Mouse (Mus musculus): ENCODE results near the gene Dyrk3. TPM values are rescaled to one million over a fixed set of nuclear protein-coding genes. Genes with fewer than 3 reads are reported as not detected.

Dyrk3 gene
- total RNA-seq, 2 experiments from 2014 or later: 15.8 to 16.9 TPM

GRCm38 (mm10) chr1:131118530-131118929, 19.6 kb downstream of the Dyrk3 start:
- DNase-seq: no peak
- intact Hi-C loops (cut with DNase I): loop anchor here (5.0 kb wide), 2 partner anchors 34 to 149 kb away; partner anchors contain the start of gene Eif2d

GRCm38 (mm10) chr1:131116430-131117011, 21.6 kb downstream of the Dyrk3 start:
- DNase-seq: peak; percentile 56

GRCm38 (mm10) chr1:131115932-131116331, 22.2 kb downstream of the Dyrk3 start:
- intact Hi-C loops (cut with DNase I): loop anchor here (5.0 kb wide), 2 partner anchors 36 to 151 kb away; partner anchors contain the start of gene Eif2d
- DNase-seq: peak; percentile 72

More at GRCm38 (mm10) chr1:131116430-131117011, 21.6 kb downstream of the Dyrk3 start:
- intact Hi-C loops (cut with DNase I): loop anchor here (5.0 kb wide), 2 partner anchors 36 to 151 kb away; partner anchors contain the start of gene Eif2d

GRCm38 (mm10) chr1:131112576-131112975, 25.6 kb downstream of the Dyrk3 start:
- intact Hi-C loops (cut with DNase I): no loop called here

GRCm38 (mm10) chr1:131110525-131111106, 27.5 kb downstream of the Dyrk3 start:
- intact Hi-C loops (cut with DNase I): no loop called here
- DNase-seq: no peak

More at GRCm38 (mm10) chr1:131112576-131112975, 25.6 kb downstream of the Dyrk3 start:
- no peak for DNase-seq

GRCm38 (mm10) chr1:131107575-131108308, 30.4 kb downstream of the Dyrk3 start:
- DNase-seq: no peak
- intact Hi-C loops (cut with DNase I): no loop called here

- intact Hi-C loops (cut with DNase I): no loop called here
- no peak for DNase-seq
Measured at GRCm38 (mm10) chr1:131103776-131104424, 34.2 kb downstream of the Dyrk3 start.

GRCm38 (mm10) chr1:131100808-131101207, 37.3 kb downstream of the Dyrk3 start:
- DNase-seq: no peak

GRCm38 (mm10) chr1:131097700-131098094, 40.4 kb downstream of the Dyrk3 start, which contains the start of gene Mapkapk2:
Mapkapk2 (minus strand) TSS chr1:131097826.
- peak; percentile 96 for DNase-seq
- intact Hi-C loops (cut with DNase I): no loop called here

More at GRCm38 (mm10) chr1:131100808-131101207, 37.3 kb downstream of the Dyrk3 start:
- intact Hi-C loops (cut with DNase I): no loop called here

- intact Hi-C loops (cut with DNase I): no loop called here
Measured at GRCm38 (mm10) chr1:131096803-131097699, 41.1 kb downstream of the Dyrk3 start.

GRCm38 (mm10) chr1:131096132-131096695, 41.9 kb downstream of the Dyrk3 start:
- DNase-seq: no peak
- intact Hi-C loops (cut with DNase I): no loop called here

More at GRCm38 (mm10) chr1:131096803-131097699, 41.1 kb downstream of the Dyrk3 start:
- peak; percentile 51 for DNase-seq

- intact Hi-C loops (cut with DNase I): no loop called here
- DNase-seq: no peak
Measured at GRCm38 (mm10) chr1:131095574-131095973, 42.6 kb downstream of the Dyrk3 start.

GRCm38 (mm10) chr1:131093889-131094288, 44.3 kb downstream of the Dyrk3 start:
- intact Hi-C loops (cut with DNase I): no loop called here
- no peak for DNase-seq

GRCm38 (mm10) chr1:131092846-131093245, 45.3 kb downstream of the Dyrk3 start:
- DNase-seq: no peak
- intact Hi-C loops (cut with DNase I): no loop called here

- intact Hi-C loops (cut with DNase I): no loop called here
- DNase-seq: no peak
Measured at GRCm38 (mm10) chr1:131092173-131092572, 46.0 kb downstream of the Dyrk3 start.

GRCm38 (mm10) chr1:131091481-131091880, 46.7 kb downstream of the Dyrk3 start:
- no peak for DNase-seq
- intact Hi-C loops (cut with DNase I): no loop called here

GRCm38 (mm10) chr1:131090877-131091276, 47.3 kb downstream of the Dyrk3 start:
- intact Hi-C loops (cut with DNase I): no loop called here

GRCm38 (mm10) chr1:131090261-131090660, 47.9 kb downstream of the Dyrk3 start:
- DNase-seq: no peak
- intact Hi-C loops (cut with DNase I): no loop called here

More at GRCm38 (mm10) chr1:131090877-131091276, 47.3 kb downstream of the Dyrk3 start:
- no peak for DNase-seq

GRCm38 (mm10) chr1:131089525-131090127, 48.5 kb downstream of the Dyrk3 start:
- intact Hi-C loops (cut with DNase I): no loop called here

More at GRCm38 (mm10) chr1:131089525-131090127, 48.5 kb downstream of the Dyrk3 start:
- no peak for DNase-seq
